Mouse (Mus musculus) hindbrain, embryonic 12.5 days (tissue): Measurements from ENCODE around the gene Zfp385c. TPM values are rescaled to one million over a fixed set of nuclear protein-coding genes. Genes with fewer than 3 reads are reported as not detected.

Source experiments
- ATAC-seq: fragments of 200-750 bp; cut with Nextera tagmentation; 2 replicates; pipeline ENCODE4 v1.8.0; 2017; ENCODE audit warnings: moderate TSS enrichment; ENCODE audit not compliant: low FRiP score
- H3K27ac ChIP-seq: fragments of 300-500 bp; sonication (generic); 2 replicates; pipeline ENCODE4 v1.5.1; 2016; ENCODE audit warnings: mild to moderate bottlenecking
- H3K27me3 ChIP-seq: fragments of 300-500 bp; sonication (generic); 2 replicates; pipeline ENCODE4 v1.6.1; 2016; ENCODE audit warnings: mild to moderate bottlenecking
- H3K36me3 ChIP-seq: fragments of 300-500 bp; sonication (generic); 2 replicates; pipeline ENCODE4 v1.6.1; 2016; ENCODE audit warnings: mild to moderate bottlenecking
- H3K4me1 ChIP-seq: fragments of 300-500 bp; sonication (generic); 2 replicates; pipeline ENCODE4 v1.6.1; 2016
- H3K4me2 ChIP-seq: fragments of 300-500 bp; sonication (generic); replicated peaks from 2 replicates; pipeline ENCODE4 v1.6.1; 2016; ENCODE audit warnings: mild to moderate bottlenecking
- H3K4me3 ChIP-seq: fragments of 300-500 bp; sonication (generic); 2 replicates; pipeline ENCODE4 v1.5.1; 2016; ENCODE audit warnings: mild to moderate bottlenecking
- H3K9ac ChIP-seq: fragments of 300-500 bp; sonication (generic); 2 replicates; pipeline ENCODE4 v1.6.1; 2016; ENCODE audit warnings: mild to moderate bottlenecking, moderate library complexity
- H3K9me3 ChIP-seq: fragments of 300-500 bp; sonication (generic); replicated peaks from 2 replicates; pipeline ENCODE4 v1.6.1; 2016; ENCODE audit warnings: mild to moderate bottlenecking
- WGBS: fragments of 180-500 bp; shearing (Covaris S2); methylation state at CpG from one replicate; pipeline ENCODE4 v1.1.7; 2016; 5-methylcytosine and 5-hydroxymethylcytosine counted together
- polyA plus RNA-seq: library from polyadenylated mRNA; unstranded; fragments of >200 nt; fragmentation: Nextera tagmentation; extraction: Ambion mirVana; gene quantifications from 2 replicates; pipeline ENCODE4 v1.2.1, GENCODE M21; 2016

The Zfp385c gene
- polyA plus RNA-seq, 1 experiment from 2014 or later = 0.74 TPM

GRCm38 (mm10) chr11:100643612-100644575 is 48.4 kb downstream of the Zfp385c start:
- ATAC-seq = no peak
- WGBS = 69% methylated on average over 15 of the region's 15 CpGs

DNA sequence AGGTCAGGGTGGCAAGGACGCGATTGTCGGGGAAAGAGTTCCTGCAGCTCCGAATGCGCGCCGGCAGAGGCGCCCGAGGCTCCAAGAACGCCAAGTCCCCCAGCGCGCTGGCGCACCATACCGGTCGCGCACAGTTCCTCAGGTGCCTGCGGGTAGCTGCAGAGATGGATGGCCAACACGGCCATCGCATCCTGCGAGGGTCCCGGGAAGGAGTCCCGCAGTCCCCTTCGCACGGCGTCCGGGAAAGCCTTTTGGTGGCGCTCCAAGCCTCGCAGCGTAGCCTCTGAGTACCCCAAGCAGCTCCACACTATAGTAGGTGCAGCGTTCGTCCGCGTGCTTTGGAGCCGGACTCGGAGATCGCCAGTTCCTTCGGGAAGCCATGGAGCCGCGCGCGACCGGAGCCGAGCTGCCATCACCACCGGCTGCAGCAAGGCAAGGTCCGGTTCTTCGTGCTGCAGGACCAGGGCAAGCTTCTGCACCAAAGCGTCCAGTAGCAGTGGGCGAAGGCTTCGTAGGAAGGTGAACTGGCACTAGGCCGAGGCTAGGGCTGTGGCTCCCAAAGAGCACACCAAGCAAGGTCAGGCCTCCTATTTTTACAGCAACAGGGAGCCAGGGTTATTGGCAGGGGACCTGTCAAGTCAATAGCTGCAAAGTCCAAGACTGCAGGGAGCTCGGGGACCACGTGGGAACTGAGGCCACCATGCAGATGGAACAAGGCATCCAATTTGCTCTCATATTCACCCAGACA is 51.9 kb downstream of the Zfp385c start:
- Histone ChIP-seq H3K27ac (no peak overlapping the region), H3K4me3 (peak overlapping the region; percentile 36), H3K4me1 (peaks cover 15% of the 10 kb centered on the region), H3K27me3 (peaks cover 25% of the 10 kb centered on the region), H3K4me2 (peak overlapping the region; percentile 82), H3K36me3 (no peaks in the 10 kb centered on the region), H3K9ac (peak overlapping the region; percentile 53), H3K9me3 (no peaks in the 10 kb centered on the region)
- ATAC-seq = peak; percentile 52; the same call in 1 of the 2 replicates
- WGBS = 10% methylated on average over 52 of the region's 52 CpGs

More at GRCm38 (mm10) chr11:100643612-100644575, 48.4 kb downstream of the Zfp385c start:
- H3K27ac ChIP-seq = no peak overlapping the region
- H3K4me3 ChIP-seq = no peak overlapping the region
- peaks cover 15% of the 10 kb centered on the region for H3K4me1 ChIP-seq
- no peak overlapping the region for H3K9ac ChIP-seq
- H3K36me3 ChIP-seq = no peaks in the 10 kb centered on the region
- no peak overlapping the region for H3K4me2 ChIP-seq
- no peaks in the 10 kb centered on the region for H3K9me3 ChIP-seq
- peaks cover 31% of the 10 kb centered on the region for H3K27me3 ChIP-seq

DNA sequence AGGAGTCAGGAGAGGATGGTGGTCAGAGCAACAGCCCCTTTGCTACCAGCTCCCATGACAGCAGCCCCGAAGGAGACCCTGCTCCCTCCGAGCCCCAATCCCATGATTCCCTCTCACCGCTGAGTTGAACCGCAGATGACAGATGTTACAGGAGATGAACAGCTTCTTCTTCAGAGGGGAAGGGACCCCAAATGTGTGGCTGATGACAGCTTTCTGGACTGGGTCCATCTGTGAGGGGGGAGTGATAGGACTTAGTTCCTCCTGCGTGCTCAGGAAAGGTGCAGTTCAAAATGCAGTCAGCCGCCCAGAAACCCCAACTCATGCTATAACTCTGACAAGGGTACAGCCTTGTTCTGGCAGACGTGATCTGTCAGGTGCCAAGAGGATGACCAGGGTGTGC is 57.7 kb downstream of the Zfp385c start:
- Histone ChIP-seq H3K27me3 (peaks cover 16% of the 10 kb centered on the region), H3K9me3 (no peaks in the 10 kb centered on the region), H3K4me3 (no peak overlapping the region), H3K36me3 (no peaks in the 10 kb centered on the region), H3K4me1 (no peaks in the 10 kb centered on the region), H3K9ac (no peak overlapping the region), H3K27ac (no peak overlapping the region), H3K4me2 (no peak overlapping the region)
- 77% methylated on average over 7 of the region's 7 CpGs for WGBS
- ATAC-seq = no peak

DNA sequence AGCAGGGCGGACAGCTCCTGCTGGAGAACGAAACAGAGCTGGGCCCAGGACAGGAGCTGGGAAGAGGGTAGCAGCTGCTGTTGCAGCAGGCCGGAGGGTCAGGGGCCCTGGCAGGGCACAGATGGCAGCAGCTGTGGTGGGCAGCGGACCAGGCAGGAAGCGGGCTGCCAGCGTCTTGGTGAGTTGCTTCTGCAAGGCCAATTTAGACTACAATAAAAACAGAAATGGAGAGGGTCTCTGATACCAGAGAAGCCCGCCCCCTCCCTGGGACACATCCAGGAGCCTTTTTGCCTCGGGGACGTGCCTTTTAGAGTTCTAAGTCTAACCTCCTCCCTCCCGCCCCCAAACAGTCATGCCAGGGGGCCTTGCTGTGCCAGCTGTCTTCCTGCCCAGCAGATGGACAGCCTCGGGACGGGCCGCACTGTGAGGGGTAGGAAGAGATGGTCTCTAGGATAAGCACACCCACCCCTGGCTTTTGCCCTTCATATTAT is 63.3 kb downstream of the Zfp385c start:
- peak; percentile 41; the same call in 1 of the 2 replicates for ATAC-seq

GRCm38 (mm10) chr11:100628056-100628455 is 64.2 kb downstream of the Zfp385c start:
- 0 out of 2 replicates have a peak overlapping the region, but pooled peaks have one; percentile 29 for H3K9ac ChIP-seq
- WGBS = 84% methylated on average over 5 of the region's 5 CpGs
- peaks cover 22% of the 10 kb centered on the region for H3K4me1 ChIP-seq
- peaks cover 7% of the 10 kb centered on the region; the same call in 1 of the 2 replicates for H3K27me3 ChIP-seq
- no peak overlapping the region for H3K4me2 ChIP-seq
- ATAC-seq = no peak
- H3K9me3 ChIP-seq = no peaks in the 10 kb centered on the region
- peaks cover 27% of the 10 kb centered on the region for H3K36me3 ChIP-seq
- no peak overlapping the region for H3K27ac ChIP-seq
- no peak overlapping the region for H3K4me3 ChIP-seq

More for the DNA sequence above, 63.3 kb downstream of the Zfp385c start:
- Histone ChIP-seq H3K9ac (peak overlapping the region; percentile 29; the same call in 1 of the 2 replicates), H3K4me2 (no peak overlapping the region; the same call in 1 of the 2 replicates), H3K36me3 (peaks cover 27% of the 10 kb centered on the region), H3K27me3 (peaks cover 7% of the 10 kb centered on the region; the same call in 1 of the 2 replicates), H3K9me3 (no peaks in the 10 kb centered on the region), H3K4me1 (peaks cover 15% of the 10 kb centered on the region), H3K27ac (peak overlapping the region; percentile 40), H3K4me3 (no peak overlapping the region)
- WGBS = 43% methylated on average over 13 of the region's 13 CpGs

GRCm38 (mm10) chr11:100626701-100627195 is 65.5 kb downstream of the Zfp385c start:
- Histone ChIP-seq H3K36me3 (peaks cover 27% of the 10 kb centered on the region), H3K9me3 (no peaks in the 10 kb centered on the region), H3K27ac (no peak overlapping the region), H3K4me1 (peaks cover 24% of the 10 kb centered on the region), H3K9ac (no peak overlapping the region), H3K27me3 (0 out of 2 replicates have a peak, but pooled peaks cover 2% of the 10 kb centered on the region), H3K4me2 (no peak overlapping the region), H3K4me3 (no peak overlapping the region)
- WGBS = 29% methylated on average over 9 of the region's 9 CpGs
- no peak for ATAC-seq

DNA sequence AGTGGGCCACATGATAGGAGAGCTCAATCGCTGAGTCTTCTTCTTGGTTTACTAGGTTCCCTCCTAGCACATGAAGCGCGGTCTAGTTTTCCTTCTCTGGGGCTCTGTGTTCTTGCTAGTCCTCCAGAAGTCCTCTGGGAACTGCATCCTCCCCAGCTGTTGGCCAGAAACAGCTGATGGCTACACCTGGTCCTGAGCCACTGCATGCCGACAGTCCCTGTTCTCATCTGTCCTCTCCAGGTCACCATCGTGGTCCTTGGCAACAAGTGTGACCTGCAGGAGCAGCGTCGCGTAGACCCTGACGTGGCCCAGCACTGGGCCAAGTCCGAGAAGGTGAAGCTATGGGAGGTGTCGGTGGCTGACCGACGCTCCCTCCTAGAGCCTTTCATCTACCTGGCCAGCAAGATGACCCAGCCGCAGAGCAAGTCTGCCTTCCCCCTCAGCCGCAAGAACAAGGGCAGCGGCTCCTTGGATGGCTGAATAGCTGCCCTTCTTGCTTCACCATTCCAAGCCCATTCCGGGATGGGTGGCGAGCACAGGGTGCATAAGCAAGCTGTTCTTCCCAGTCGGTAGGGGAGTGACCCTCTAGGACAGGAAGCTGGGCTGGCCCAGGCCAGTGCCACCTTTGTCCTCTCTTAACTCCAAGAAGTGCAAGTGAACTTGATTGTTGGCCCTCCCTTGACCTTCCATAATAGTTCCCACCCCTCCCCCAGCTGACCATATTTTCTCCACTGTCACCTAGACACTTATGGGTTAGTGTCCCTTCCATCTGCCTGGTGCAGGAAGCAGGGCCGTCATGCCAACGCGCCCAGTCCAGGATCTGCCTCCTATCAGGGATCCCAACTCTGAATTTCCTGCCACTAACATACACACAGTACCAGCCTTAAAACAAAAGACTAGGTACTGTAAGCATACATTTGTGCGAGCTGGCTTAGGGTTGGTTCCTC is 66.2 kb downstream of the Zfp385c start:
- H3K4me1 ChIP-seq = peaks cover 24% of the 10 kb centered on the region
- no peak overlapping the region for H3K4me2 ChIP-seq
- no peak overlapping the region for H3K27ac ChIP-seq
- 95% methylated on average over 23 of the region's 23 CpGs for WGBS
- no peak for ATAC-seq
- no peak overlapping the region for H3K9ac ChIP-seq
- H3K27me3 ChIP-seq = no peaks in the 10 kb centered on the region
- no peaks in the 10 kb centered on the region for H3K9me3 ChIP-seq
- H3K36me3 ChIP-seq = peaks cover 27% of the 10 kb centered on the region
- H3K4me3 ChIP-seq = no peak overlapping the region

DNA sequence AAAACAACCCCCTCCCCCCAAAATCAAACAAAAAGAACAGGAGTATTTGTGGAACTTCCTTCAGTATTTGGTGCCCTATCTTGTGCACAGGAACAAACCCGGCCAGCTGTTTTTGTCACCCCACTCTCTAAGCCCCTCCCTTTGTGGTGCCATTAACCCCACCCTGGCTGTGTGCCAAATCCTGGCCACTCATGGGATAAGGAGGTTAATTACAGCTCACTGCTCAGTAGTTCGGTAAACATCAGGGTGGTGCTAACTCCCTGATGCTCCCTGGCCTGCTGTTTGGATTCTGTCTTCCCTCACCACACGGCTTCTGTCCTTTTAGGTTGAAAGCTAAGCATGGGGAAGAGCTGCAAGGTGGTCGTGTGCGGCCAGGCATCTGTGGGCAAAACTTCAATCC is 68.4 kb downstream of the Zfp385c start:
- Histone ChIP-seq H3K9ac (0 out of 2 replicates have a peak overlapping the region, but pooled peaks have one; percentile 3), H3K4me1 (peaks cover 24% of the 10 kb centered on the region), H3K4me3 (peak overlapping the region; percentile 67; the same call in 1 of the 2 replicates), H3K36me3 (peaks cover 27% of the 10 kb centered on the region), H3K27ac (no peak overlapping the region), H3K27me3 (no peaks in the 10 kb centered on the region), H3K4me2 (peak overlapping the region; percentile 71), H3K9me3 (no peaks in the 10 kb centered on the region)
- 62% methylated on average over 5 of the region's 5 CpGs for WGBS
- ATAC-seq = no peak

GRCm38 (mm10) chr11:100622714-100623113 is 69.5 kb downstream of the Zfp385c start:
- H3K27ac ChIP-seq = peak overlapping the region; percentile 64
- H3K4me2 ChIP-seq = peak overlapping the region; percentile 71
- peak; percentile 42 for ATAC-seq
- peaks cover 28% of the 10 kb centered on the region for H3K4me1 ChIP-seq
- no peaks in the 10 kb centered on the region for H3K9me3 ChIP-seq
- H3K9ac ChIP-seq = peak overlapping the region; percentile 81
- peaks cover 27% of the 10 kb centered on the region for H3K36me3 ChIP-seq
- WGBS = under 1% methylated on average over 24 of the region's 24 CpGs
- H3K27me3 ChIP-seq = no peaks in the 10 kb centered on the region
- peak overlapping the region; percentile 67 for H3K4me3 ChIP-seq

DNA sequence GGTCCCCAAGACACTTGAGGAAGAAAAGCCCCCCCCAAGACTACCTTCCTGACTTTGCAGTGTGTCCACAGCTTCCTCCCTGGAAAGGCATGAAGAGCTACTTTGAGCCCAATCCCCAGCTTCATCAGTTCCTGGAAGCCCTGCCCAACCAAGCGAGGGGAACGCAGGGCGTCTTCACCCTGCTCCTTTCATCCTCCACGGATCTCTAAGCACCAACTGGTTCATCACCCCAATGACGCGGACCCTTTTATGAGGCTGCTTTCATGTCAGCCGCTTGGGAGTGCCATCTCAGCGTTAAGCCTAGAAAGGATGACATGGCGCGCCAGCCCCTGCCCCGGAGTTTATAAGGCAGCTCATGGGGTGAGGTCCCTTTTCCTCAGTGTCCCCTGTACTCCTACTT is 72.3 kb downstream of the Zfp385c start, which contains the start of gene Dnajc7:
TSS of gene Dnajc7 (minus strand) at position 187 of the 400 bp plus-strand sequence.
- peak within 1 kb of the TSS; percentile 90 for H3K4me3 ChIP-seq
- H3K27me3 ChIP-seq = no peaks in the 10 kb centered on the region
- no peak for ATAC-seq
- H3K9ac ChIP-seq = peak within 1 kb of the TSS; percentile 93
- peaks cover 9% of the 10 kb centered on the region; the same call in 1 of the 2 replicates for H3K36me3 ChIP-seq
- H3K4me1 ChIP-seq = peaks cover 32% of the 10 kb centered on the region
- WGBS = 8% methylated on average over 11 of the region's 11 CpGs
- peak within 1 kb of the TSS; percentile 84 for H3K4me2 ChIP-seq
- H3K27ac ChIP-seq = peak within 1 kb of the TSS; percentile 93
- no peaks in the 10 kb centered on the region for H3K9me3 ChIP-seq
